Mouse (Mus musculus): ENCODE measurements around the gene Tnnt3. TPM values are rescaled to one million over a fixed set of nuclear protein-coding genes. Genes with fewer than 3 reads are reported as not detected.

Tnnt3 gene
- polyA plus RNA-seq, 1 experiment, result 2.2 TPM

DNA sequence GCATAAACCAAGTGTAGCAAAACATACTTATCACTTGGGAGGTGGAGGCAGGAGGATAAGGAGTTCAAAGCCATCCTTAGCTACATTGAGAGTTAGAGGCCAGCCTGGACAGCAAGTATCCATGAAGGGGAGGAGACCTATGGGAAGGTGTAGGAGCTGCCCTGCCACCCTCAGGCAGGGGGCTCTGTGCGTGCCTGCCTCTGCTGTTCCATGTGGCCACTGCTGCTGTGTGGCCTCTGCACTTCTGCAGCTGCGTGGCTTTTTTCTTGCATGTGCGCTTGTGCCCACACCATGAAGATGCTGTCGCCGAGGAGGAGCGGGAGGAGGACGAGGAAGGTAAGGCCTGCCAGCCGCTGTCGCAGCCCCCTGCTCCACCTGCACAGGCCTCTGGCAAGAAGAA is 8.8 kb downstream of the Tnnt3 start:
- DNase-seq (ENCODE audit: low read depth), result no peak

DNA sequence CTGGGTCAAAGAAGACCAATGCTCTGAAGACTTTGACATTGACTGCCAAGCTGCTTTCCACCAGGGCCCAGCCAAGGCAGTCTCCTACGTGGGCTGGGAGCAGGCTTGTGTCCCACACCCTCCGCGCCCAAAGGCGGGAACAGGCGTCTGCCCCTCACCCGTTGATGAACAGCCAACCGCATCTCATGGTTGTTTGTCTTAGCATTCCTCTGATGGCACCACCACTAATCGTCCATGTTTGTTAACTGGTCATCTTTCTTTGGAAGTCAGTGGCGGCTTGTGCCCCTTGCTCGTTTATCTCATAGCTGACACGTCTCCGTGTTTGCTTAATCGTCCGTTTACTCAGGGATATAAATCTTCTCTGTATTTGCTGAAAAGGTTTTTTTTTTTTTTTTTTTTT is 10.9 kb downstream of the Tnnt3 start:
- no peak for DNase-seq (ENCODE audit: low read depth)

DNA sequence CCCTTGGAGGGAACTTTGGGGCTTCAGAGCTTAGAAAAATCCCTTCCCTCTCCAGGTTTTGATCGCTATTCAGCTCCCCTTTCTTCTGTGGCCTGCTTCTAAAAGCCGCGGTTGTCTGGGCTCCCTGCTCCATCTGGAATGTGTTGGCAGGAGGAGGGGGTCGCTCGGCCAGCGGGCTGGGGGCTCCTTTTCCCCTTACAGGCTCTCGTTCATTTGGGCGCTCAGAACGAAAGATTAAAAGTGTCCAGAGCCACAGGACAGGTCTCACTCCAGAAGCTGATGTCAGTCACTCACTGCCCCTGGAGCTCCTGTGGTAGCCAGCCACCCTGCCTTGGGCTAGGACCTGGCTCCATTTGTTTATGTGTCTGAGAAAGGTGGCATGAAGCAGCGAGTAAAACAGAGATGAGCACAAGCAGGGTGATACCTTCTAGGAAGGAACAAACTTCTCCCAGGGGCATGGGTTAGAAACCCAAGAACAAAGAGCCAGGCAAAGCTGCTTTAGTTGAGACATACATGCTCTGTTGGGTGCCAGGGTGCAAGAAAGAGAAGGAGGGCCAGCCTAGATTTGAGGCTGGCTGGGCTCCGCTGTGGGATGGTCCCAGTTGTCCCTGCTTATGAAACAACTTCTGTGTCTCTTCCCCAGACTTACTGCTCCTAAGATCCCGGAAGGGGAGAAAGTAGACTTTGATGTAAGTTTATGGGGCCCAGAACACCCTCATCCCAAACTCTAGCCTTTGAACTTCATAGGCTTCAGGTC is 11.6 kb downstream of the Tnnt3 start:
- DNase-seq (ENCODE audit: low read depth), result no peak

- DNase-seq (ENCODE audit: low read depth), result no peak
These were observed 15.4 kb downstream of the Tnnt3 start for GRCm38 (mm10) chr7:142514048-142514447.

- DNase-seq (ENCODE audit: low read depth), result no peak
These were observed 17.8 kb downstream of the Tnnt3 start for GRCm38 (mm10) chr7:142516221-142516978.

- DNase-seq (ENCODE audit: low read depth), result no peak
These were observed 18.9 kb downstream of the Tnnt3 start for GRCm38 (mm10) chr7:142517531-142517930.

- DNase-seq (ENCODE audit: low read depth), result no peak
These were observed 21.7 kb downstream of the Tnnt3 start for GRCm38 (mm10) chr7:142520331-142520730.

DNA sequence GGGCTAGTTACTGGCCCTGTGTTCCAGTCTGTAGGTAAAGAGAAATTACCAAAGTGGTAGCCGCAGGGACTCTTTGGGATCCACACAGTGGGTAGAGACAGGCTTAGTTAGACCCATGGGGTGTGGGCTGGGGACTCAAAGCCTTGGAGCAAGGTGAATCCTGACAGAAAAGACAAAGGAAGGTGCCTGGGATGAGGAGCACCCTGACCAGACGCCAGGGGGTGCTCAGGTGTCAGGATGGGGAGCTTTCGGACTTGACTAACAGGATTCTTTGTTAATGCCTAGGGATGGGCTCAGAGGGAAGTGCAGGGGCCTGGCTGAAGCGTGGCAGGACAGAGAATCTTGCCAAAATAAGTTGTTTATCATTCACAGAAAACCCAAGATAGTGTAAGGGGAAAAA is 23.7 kb downstream of the Tnnt3 start:
- DNase-seq (ENCODE audit: low read depth), result no peak

- no peak for DNase-seq (ENCODE audit: low read depth)
These were observed 24.8 kb downstream of the Tnnt3 start for GRCm38 (mm10) chr7:142523200-142523990.

DNA sequence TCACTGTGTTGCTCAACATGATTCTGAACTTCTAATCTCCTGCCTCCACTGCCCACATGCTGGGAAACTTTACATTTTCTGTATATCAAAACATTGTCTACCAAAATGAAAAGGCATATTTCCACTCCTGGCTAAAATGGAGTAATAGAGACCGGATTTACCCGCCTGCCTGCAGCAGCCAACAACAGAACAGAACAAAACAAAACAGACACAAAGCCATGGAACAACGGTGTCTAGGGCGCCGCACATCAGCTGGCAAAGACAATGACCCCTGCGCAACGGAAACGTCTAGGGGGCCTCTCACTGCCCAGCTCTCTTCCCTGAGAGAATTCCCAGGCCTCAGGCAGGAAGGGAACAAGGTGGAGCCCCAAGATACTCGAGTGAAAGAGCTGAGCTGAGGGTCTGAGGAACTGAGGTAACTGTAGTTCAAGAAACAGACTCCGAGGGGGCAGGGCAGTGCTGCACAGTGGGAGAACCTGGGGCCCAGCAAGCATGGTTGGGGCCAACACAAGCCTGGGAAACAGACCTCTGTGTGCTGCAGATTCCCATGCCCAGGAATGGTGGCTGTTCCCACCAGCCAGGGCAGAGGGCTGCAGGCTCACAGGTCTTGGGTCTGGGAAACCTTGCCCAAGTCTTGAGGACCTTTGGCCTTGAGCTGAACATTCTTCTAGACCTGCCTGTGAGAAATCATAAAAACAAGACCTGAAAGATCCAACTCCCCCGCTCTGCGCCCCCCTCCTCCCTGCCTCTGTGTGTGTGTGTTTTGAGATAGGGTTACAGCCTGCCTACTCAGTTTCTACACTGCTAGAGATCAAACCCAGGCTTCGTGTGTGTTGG is 26.9 kb downstream of the Tnnt3 start:
- no peak for DNase-seq (ENCODE audit: low read depth)

DNA sequence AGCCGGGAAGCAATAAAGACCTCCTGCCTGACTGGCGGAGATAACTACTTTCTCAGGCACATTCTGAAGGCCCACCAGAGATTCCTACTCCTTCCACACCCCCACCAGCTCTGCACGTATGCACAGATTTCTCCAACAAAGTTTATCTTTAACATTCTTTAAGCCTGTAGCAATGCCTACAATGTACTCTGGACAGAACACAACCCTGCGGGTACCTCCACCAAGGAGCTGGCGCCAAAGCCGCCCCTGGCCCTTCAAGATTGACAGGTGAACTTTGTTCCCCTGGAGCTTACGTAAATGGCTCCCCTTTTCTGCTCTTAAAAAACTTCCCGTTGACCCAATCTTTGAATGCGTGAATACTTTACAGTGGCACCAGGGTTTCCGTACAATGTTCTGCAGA is 30.7 kb downstream of the Tnnt3 start:
- no peak for DNase-seq (ENCODE audit: low read depth)

DNA sequence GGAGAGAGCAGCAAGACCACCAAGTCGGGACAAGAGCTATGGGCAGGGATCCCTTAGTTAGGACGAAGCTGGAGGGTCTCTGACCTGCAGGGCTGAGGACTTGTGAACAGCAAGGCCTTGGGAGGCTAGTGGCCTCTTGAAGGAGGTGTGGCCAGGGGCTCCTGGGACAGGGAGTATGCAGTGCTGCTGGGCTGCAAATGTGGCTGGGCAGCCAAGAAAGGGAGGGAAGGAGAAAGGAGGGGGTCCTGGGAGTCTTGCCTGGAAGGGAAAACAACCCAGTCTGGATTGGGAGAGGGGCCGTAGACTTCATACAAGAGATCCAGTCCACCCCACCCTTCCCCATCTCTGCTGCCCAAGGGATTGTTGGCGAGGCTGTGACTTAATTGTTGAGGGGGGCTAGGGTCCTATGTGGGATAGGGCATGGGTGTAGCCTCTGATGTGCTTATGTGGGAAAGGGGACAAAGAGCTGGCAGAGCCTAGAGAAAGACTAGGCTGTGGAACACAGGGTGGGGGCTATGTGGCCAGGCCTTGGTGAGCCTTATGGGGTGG is 33.4 kb downstream of the Tnnt3 start:
- DNase-seq (ENCODE audit: low read depth), result no peak

DNA sequence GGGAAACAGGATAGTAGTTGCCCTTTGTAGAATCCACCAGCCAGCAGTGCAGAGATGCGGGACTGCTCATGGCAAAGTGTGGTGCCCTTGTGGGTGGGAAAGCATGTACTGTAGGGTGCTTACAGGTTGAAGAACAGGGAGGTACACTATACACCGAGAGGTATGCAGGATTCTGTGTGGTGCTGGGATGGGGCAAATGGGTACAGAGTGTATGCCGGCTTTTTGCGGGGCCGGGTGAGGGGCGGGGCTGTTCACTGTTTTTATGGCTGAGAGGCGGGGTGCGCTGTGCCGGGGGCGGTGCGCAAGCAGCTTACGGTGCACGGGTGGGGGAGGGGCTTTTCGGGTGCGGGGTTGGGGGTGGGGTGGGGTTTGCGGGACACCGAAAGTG is 34.0 kb downstream of the Tnnt3 start, which contains the start of gene Mrpl23:
TSS of gene Mrpl23 (plus strand) at position 16 of the 388 bp plus-strand sequence.
- no peak for DNase-seq (ENCODE audit: low read depth)

DNA sequence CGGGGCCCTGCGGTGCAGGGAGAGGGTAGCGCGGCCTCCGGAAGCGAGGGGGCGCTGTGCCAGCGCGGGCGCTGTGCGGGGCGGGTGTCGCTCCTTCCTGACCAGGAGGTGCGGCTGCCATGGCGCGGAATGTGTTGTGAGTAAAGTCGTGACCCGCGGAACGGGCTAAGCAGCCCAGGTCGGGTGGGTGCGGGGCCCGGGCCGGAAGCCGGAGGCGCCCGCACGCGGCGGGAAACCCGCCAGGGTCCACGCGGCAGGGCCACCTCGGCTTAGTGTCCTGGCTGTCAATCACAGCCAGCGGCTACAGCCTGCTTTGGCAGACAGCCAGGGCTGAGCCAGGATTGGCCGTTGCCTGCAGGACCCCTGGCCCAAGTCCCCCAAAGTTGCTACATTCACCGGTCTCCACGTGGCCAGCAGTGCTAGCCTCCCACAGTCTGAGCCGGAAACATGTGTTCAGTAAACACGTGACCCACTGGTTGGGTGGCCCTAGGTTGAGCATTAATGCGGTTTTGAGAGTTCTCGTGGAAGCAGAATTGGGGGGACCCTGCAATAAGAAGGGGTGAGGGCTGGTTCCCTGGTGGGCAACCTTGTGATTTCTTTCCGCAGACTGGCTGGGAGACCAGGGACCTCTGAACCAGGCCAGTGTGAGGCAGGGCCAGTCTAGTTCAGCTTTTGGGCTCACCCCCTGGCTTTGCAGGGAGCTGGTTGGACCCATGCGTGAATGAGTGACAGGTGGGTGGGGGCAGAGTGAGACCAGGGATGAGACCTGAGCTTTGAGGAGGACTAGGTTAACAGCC is 34.6 kb downstream of the Tnnt3 start:
- DNase-seq (ENCODE audit: low read depth), result no peak

- DNase-seq (ENCODE audit: low read depth), result no peak
These were observed 36.5 kb downstream of the Tnnt3 start for GRCm38 (mm10) chr7:142535116-142535515.

- no peak for DNase-seq (ENCODE audit: low read depth)
These were observed 37.2 kb downstream of the Tnnt3 start for GRCm38 (mm10) chr7:142535832-142536231.

GRCm38 (mm10) chr7:142537181-142537580 is 38.5 kb downstream of the Tnnt3 start:
- DNase-seq (ENCODE audit: low read depth), result no peak

DNA sequence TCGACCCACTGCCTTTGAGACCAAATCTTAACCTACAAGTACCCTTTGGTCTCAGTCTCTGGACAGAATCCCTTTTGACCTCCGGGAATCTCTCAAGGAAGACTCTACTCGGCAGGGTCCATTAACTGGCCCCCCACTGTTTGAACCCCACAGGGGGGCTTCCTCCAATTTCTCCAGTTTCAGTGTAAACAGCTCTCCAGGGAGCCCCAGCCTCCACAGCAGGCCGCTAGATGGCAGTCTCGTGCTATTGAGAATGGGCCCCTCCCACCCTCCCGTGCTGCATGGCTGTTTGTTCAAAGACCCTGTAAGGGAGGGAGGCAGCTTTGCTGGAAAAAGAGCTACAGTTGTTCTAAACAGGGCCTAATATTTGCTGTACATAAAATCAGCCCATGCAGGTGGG is 39.2 kb downstream of the Tnnt3 start:
- no peak for DNase-seq (ENCODE audit: low read depth)

- no peak for DNase-seq (ENCODE audit: low read depth)
These were observed 39.7 kb downstream of the Tnnt3 start for GRCm38 (mm10) chr7:142538291-142538690.

GRCm38 (mm10) chr7:142538766-142539165 is 40.1 kb downstream of the Tnnt3 start:
- DNase-seq (ENCODE audit: low read depth), result no peak

Data from gonadal fat pad, adult 2 months (tissue).